Mouse (Mus musculus) kidney, adult 2 months (tissue): ENCODE results near the gene Rspo4. TPM values are rescaled to one million over a fixed set of nuclear protein-coding genes. Genes with fewer than 3 reads are reported as not detected.

Experiments used
- DNase-seq: peaks from one replicate; pipeline ENCODE4 v3.0.0; 2021
- H3K27ac ChIP-seq: fragments of 200-500 bp; 2 replicates; pipeline ENCODE4 v1.5.1; 2012; ENCODE audit warnings: low read depth, low read length, control low read depth, inconsistent platforms; ENCODE audit not compliant: insufficient read depth
- H3K27me3 ChIP-seq: fragments of 200-500 bp; replicated peaks from 2 replicates; pipeline ENCODE4 v1.6.1; 2012; ENCODE audit warnings: mild to moderate bottlenecking, moderate library complexity, low read length, inconsistent platforms; ENCODE audit not compliant: control insufficient read depth, insufficient read depth
- H3K36me3 ChIP-seq: fragments of 200-500 bp; 2 replicates; pipeline ENCODE4 v1.6.1; 2012; ENCODE audit warnings: mild to moderate bottlenecking, moderate library complexity, low read length, inconsistent platforms; ENCODE audit not compliant: control insufficient read depth, insufficient read depth
- H3K4me1 ChIP-seq: fragments of 200-500 bp; 2 replicates; pipeline ENCODE4 v1.6.1; 2011; ENCODE audit warnings: low read length; ENCODE audit not compliant: control insufficient read depth, insufficient read depth
- H3K4me3 ChIP-seq: fragments of 200-500 bp; 2 replicates; pipeline ENCODE4 v1.5.1; 2011; ENCODE audit warnings: mild to moderate bottlenecking, low read depth, low read length, control low read depth; ENCODE audit not compliant: insufficient read depth
- CTCF ChIP-seq: fragments of 200-500 bp; conservative IDR thresholded peaks from 2 replicates; pipeline ENCODE4 v1.5.1; 2011; ENCODE audit warnings: low read depth, mild to moderate bottlenecking, control low read depth, low read length, moderate library complexity, mixed read lengths; ENCODE audit not compliant: insufficient read depth, insufficient read length
- POLR2A ChIP-seq: fragments of 200-500 bp; IDR thresholded peaks from one replicate; pipeline ENCODE4 v1.6.1; 2011; ENCODE audit warnings: low read depth, low read length, control low read depth
- WGBS: fragments of 180-500 bp; shearing (Covaris S2); methylation state at CpG from one replicate; pipeline ENCODE4 v1.1.7; 2018; 5-methylcytosine and 5-hydroxymethylcytosine counted together
- polyA plus RNA-seq: library from polyadenylated mRNA; depleted of rRNA; stranded (reverse); fragments of >200 nt; gene quantifications from 2 replicates; pipeline ENCODE4 v1.2.3, GENCODE M21; 2012; rRNA removed

Gene Rspo4
- polyA plus RNA-seq, 1 experiment, result not detected

- no peaks in the 10 kb centered on the region for H3K27me3 ChIP-seq
- H3K4me1 ChIP-seq, result peaks cover 16% of the 10 kb centered on the region; the same call in 1 of the 2 replicates
- H3K4me3 ChIP-seq, result no peak overlapping the region
- no peak overlapping the region for H3K27ac ChIP-seq
- TF ChIP-seq POLR2A (no peak), CTCF (no peak)
- WGBS, result 70% methylated on average over 4 of the region's 4 CpGs
- no peak for DNase-seq
- no peaks in the 10 kb centered on the region for H3K36me3 ChIP-seq
Measured at GRCm38 (mm10) chr2:151921596-151921995, 78.9 kb downstream of the Rspo4 start.

Other genes with a start within 250 kb of the Rspo4 start
- 0.31 TPM in 2 replicates for gene Snph, start 210.3 kb upstream of the Rspo4 start, polyA plus RNA-seq
- gene Rad21l, start 174.4 kb upstream of the Rspo4 start, polyA plus RNA-seq, result not detected in 2 replicates
- 0.35 and 0.45 TPM in 2 replicates for gene Tmem74b, start 140.9 kb upstream of the Rspo4 start, polyA plus RNA-seq
- gene Psmf1, start 98.7 kb upstream of the Rspo4 start, polyA plus RNA-seq, result 43.3 and 47.1 TPM in 2 replicates
- 0.81 and 1.4 TPM in 2 replicates for gene Angpt4, start 68.3 kb downstream of the Rspo4 start, polyA plus RNA-seq
- 14.2 and 16.2 TPM in 2 replicates for gene Fam110a, start 137.3 kb downstream of the Rspo4 start, polyA plus RNA-seq
- 17.4 and 23.6 TPM in 2 replicates for gene Slc52a3, start 153.6 kb downstream of the Rspo4 start, polyA plus RNA-seq
- not detected in 2 replicates for gene Scrt2, start 238.6 kb downstream of the Rspo4 start, polyA plus RNA-seq